Mouse (Mus musculus) spleen, adult 2 months (tissue): ENCODE data around the gene Gm49601.

Experiments used
- CTCF ChIP-seq: fragments of 200-500 bp; IDR thresholded peaks from 2 replicates; pipeline ENCODE4 v1.5.1; 2011; ENCODE audit warnings: mild to moderate bottlenecking, inconsistent platforms; ENCODE audit not compliant: insufficient read depth, insufficient read length, insufficient replicate concordance; ENCODE audit errors: extremely low read depth
- POLR2A ChIP-seq: fragments of 200-500 bp; IDR thresholded peaks from 2 replicates; pipeline ENCODE4 v1.6.1; 2011; ENCODE audit warnings: low read depth, low read length, inconsistent platforms

DNA sequence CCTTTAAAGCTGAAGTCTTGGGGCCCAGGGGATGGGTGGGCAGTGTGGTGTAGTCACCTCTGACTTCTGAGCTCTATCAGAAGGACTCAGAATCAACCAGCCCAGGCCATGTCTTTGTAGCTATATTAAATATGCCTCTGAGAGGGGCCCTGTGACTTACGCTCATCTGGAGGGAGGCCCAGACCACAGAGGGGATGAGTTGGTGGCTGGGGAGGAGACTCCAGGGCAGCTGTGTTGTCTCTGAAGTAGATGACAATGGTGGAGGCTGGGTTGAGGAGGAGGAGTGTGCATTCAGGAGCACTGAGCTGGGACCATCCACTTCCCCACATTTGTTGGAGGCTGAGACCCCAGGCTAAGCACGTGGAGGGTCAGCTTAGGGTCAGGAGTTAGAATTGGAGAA is 7.9 kb downstream of the Gm49601 start:
- TF ChIP-seq POLR2A (no peak), CTCF (no peak)
